Mouse (Mus musculus) thymus, postnatal 36 days (tissue): ENCODE data around the gene Taar3.
A peak's percentile ranks its signal among the peaks of the same experiment; 100 is the strongest.

Experiments
- DNase-seq, 2 experiments: peaks; one replicate each; pipeline ENCODE4 v3.0.0; 2022; ENCODE audit warnings: mixed read lengths in 2 of 2

The Taar3 gene

GRCm38 (mm10) chr10:23949508-23950005, at the start of gene Taar3:
TSS of gene Taar3 (plus strand) at chr10:23949558.
- DNase-seq = no peak

- no peak for DNase-seq
Measured at GRCm38 (mm10) chr10:23901119-23901518, 48.2 kb upstream of the Taar3 start.

- DNase-seq = no peak
Measured at GRCm38 (mm10) chr10:23905661-23906060, 43.7 kb upstream of the Taar3 start.

DNA sequence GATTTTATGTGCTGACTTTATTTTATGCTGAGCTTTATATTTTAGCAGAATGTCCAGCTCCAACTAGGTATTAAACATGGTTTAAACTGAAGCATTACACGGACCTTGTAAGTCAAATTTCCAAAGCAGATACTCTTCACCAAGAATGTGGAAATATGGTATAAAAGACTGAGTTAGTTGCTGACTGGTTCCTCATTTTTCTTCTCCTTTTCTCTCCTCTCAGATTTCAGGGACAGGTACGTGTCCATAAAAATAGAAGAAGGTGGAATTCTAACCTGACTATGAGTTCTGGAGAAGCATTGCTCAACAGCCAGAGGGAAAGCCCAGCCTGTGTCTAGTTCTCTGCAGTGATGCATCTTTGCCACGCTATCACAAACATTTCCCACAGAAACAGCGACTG, 29.3 kb upstream of the Taar3 start, which contains the start of gene Taar1:
Taar1 (plus strand) TSS at position 301 of the 400 bp plus-strand sequence.
- DNase-seq = no peak

DNA sequence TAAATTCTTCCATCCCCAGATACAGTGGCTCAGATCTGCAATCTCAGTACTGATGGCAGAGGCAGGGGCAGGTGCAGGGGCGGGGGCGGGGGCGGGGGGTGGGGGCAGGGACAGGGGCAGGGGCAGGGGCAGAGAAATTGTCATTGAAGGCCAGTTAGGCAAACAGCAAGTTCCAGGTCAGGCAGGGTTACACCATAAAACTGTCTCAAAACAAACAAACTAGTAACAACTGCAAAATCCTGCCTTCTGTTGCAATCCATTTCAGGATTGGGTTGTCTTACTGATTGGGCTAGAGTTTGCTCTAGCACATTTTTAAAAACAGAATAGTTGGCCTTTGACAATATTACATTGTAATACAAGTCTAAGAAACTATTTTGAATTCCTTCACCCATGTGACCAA, 26.9 kb upstream of the Taar3 start:
- no peak for DNase-seq

DNA sequence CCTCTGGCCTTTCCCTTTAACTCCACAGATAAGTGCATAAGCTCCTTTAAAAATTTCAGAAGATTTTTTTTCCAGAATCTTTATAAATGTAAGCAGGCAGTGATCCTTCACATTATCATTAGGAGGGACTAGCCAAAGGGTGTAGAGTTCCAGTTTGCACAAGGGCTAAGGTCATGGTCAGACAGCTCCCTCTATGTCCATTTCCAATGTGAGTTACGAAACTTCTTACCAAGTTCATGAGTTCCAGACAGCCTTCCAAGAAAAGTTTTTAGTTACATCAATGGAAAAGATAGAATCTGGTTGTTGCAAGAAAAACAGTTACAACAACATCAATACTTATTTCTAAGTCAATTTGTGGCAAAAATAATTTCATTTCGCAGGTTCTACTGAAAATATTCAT, 25.4 kb upstream of the Taar3 start:
- DNase-seq = no peak

DNA sequence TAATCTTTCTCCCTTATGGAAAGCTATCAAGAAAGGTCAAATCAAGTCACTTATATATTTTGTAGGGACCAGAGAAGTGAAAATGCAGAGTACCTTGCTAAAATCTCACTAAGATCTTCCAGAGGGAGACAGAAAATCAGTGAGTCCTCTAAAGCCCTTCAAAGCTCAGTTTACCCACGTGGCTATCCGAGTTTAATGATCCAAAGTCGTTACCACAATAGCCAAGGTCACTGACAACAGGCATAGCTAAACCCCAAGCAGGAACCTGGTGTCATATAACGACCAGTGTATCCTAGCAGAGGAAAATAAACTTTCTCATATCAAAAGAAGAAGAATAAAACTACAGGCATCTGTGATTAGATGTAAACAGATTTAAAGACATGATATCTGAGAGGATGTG, 11.7 kb upstream of the Taar3 start:
- DNase-seq = no peak

- DNase-seq = no peak
Measured at GRCm38 (mm10) chr10:23938312-23938711, 11.0 kb upstream of the Taar3 start, which contains the start of gene Taar2. TSS of gene Taar2 (plus strand) at chr10:23938572.

- peak; percentile 17 to 28 for DNase-seq
Measured at GRCm38 (mm10) chr10:23942465-23942864, 6.9 kb upstream of the Taar3 start.

DNA sequence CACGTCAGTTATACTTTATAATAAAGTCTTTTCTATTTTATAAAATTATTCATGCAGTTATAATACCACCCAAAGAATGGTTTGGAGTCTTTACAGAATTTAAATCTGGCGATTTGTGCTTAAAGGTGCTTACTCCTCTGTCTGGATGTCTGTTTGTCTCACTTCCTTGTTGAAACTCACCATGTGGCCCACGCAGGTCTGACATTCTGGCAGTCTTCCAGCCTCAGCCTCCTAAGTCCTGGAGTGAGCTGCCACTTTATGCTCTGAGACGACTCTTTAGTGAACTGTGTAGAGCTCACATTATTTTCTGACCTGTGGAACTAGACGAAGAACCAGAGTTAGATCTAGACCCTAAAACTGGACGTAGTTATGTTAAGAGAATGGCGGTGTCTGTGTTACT, 1.3 kb upstream of the Taar3 start:
- no peak for DNase-seq

GRCm38 (mm10) chr10:23951714-23952113, 2.4 kb downstream of the Taar3 start:
- no peak for DNase-seq

GRCm38 (mm10) chr10:23959071-23959470, 9.7 kb downstream of the Taar3 start:
- no peak for DNase-seq

GRCm38 (mm10) chr10:23960444-23960915, 11.1 kb downstream of the Taar3 start, which contains the start of gene Taar4:
TSS of gene Taar4 (plus strand) at chr10:23960494.
- no peak for DNase-seq

GRCm38 (mm10) chr10:23963444-23963843, 14.1 kb downstream of the Taar3 start:
- no peak for DNase-seq

GRCm38 (mm10) chr10:23964921-23965610, 15.7 kb downstream of the Taar3 start:
- DNase-seq = no peak

GRCm38 (mm10) chr10:23970656-23971165, 21.4 kb downstream of the Taar3 start, which contains the start of gene Taar5:
TSS of gene Taar5 (plus strand) at chr10:23970706.
- DNase-seq = no peak

DNA sequence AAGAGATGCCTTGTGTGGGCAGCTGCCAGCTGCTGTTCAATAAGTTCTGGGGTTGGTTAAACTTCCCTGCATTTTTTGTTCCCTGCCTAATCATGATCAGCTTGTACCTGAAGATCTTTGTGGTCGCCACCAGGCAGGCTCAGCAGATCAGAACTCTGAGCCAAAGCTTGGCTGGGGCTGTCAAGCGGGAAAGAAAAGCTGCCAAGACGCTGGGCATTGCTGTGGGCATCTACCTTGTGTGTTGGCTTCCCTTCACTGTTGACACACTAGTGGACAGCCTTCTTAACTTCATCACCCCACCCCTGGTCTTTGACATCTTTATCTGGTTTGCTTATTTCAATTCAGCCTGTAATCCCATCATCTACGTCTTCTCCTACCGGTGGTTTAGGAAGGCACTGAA, 21.9 kb downstream of the Taar3 start:
- no peak for DNase-seq

GRCm38 (mm10) chr10:23977958-23978357, 28.6 kb downstream of the Taar3 start:
- DNase-seq = no peak

GRCm38 (mm10) chr10:23978901-23979705, 29.7 kb downstream of the Taar3 start:
- peak; percentile 45 to 51 for DNase-seq

DNA sequence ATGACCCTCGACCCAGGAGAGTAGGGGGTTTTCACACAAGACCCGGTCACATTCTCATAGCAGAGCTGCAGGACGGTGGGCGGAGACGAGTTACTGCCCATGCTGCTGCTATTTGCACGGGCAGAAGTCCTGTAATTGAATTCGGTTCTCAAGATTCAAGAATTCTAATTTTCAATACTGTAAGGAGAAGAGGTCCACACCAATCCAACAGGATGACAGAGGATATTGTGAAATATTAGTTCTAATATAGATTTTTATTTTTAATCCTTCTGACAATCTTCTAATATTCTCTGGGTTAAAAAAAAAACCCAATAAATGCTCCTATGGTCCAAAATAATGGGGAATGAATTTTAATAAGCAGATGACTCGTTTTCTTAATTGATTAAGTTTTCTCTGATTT, 36.2 kb downstream of the Taar3 start, which contains the start of gene Taar6:
Taar6 (minus strand) TSS at position 101 of the 400 bp plus-strand sequence.
- no peak for DNase-seq

- no peak for DNase-seq
Measured at GRCm38 (mm10) chr10:23986419-23986818, 37.1 kb downstream of the Taar3 start.

GRCm38 (mm10) chr10:23993381-23993780, 44.0 kb downstream of the Taar3 start, which contains the start of gene Taar7a:
TSS of gene Taar7a (minus strand) at chr10:23993481.
- no peak for DNase-seq

- DNase-seq = no peak
Measured at GRCm38 (mm10) chr10:23999639-24000038, 50.3 kb downstream of the Taar3 start, which contains the start of gene Taar7b. TSS of gene Taar7b (plus strand) at chr10:23999939.
